Mouse (Mus musculus): Measurements from ENCODE around the gene Mettl6. TPM values are rescaled to one million over a fixed set of nuclear protein-coding genes. Genes with fewer than 3 reads are reported as not detected.

Mettl6 gene
- polyA plus RNA-seq, 1 experiment: 35.4 TPM

- no peaks in the 10 kb centered on the region for H3K36me3 ChIP-seq (ENCODE audit: control insufficient read depth, insufficient read depth, low read length)
- TF ChIP-seq POLR2A (IDR thresholded peaks at IDR 0.05; ENCODE audit: control insufficient read depth, low read depth, low read length) (no peak), CTCF (IDR thresholded peaks at IDR 0.05; ENCODE audit: control insufficient read depth, insufficient read depth, insufficient replicate concordance, low read depth, low read length) (no peak)
- no peaks in the 10 kb centered on the region for H3K27me3 ChIP-seq (ENCODE audit: control insufficient read depth, insufficient read depth, low read length)
- H3K4me3 ChIP-seq (ENCODE audit: control insufficient read depth, low read depth, low read length): no peak overlapping the region
- no peak overlapping the region for H3K27ac ChIP-seq (ENCODE audit: control insufficient read depth, insufficient read depth, low read depth, low read length)
- no peaks in the 10 kb centered on the region for H3K4me1 ChIP-seq (ENCODE audit: control insufficient read depth, insufficient read depth, low read length)
Observed at GRCm38 (mm10) chr14:31521318-31521717, 26.5 kb upstream of the Mettl6 start.

GRCm38 (mm10) chr14:31519165-31519564 lies 24.3 kb upstream of the Mettl6 start:
- H3K27ac ChIP-seq (ENCODE audit: control insufficient read depth, insufficient read depth, low read depth, low read length): no peak overlapping the region
- H3K36me3 ChIP-seq (ENCODE audit: control insufficient read depth, insufficient read depth, low read length): no peaks in the 10 kb centered on the region
- no peak for TF ChIP-seq POLR2A (IDR thresholded peaks at IDR 0.05; ENCODE audit: control insufficient read depth, low read depth, low read length)
- TF ChIP-seq CTCF (IDR thresholded peaks at IDR 0.05; ENCODE audit: control insufficient read depth, insufficient read depth, insufficient replicate concordance, low read depth, low read length): no peak
- no peaks in the 10 kb centered on the region for H3K4me1 ChIP-seq (ENCODE audit: control insufficient read depth, insufficient read depth, low read length)
- no peaks in the 10 kb centered on the region for H3K27me3 ChIP-seq (ENCODE audit: control insufficient read depth, insufficient read depth, low read length)
- no peak overlapping the region for H3K4me3 ChIP-seq (ENCODE audit: control insufficient read depth, low read depth, low read length)

- Histone ChIP-seq H3K27ac (ENCODE audit: control insufficient read depth, insufficient read depth, low read depth, low read length) (no peak overlapping the region), H3K4me3 (ENCODE audit: control insufficient read depth, low read depth, low read length) (no peak overlapping the region), H3K36me3 (ENCODE audit: control insufficient read depth, insufficient read depth, low read length) (no peaks in the 10 kb centered on the region), H3K27me3 (ENCODE audit: control insufficient read depth, insufficient read depth, low read length) (no peaks in the 10 kb centered on the region), H3K4me1 (ENCODE audit: control insufficient read depth, insufficient read depth, low read length) (no peaks in the 10 kb centered on the region)
- TF ChIP-seq CTCF (IDR thresholded peaks at IDR 0.05; ENCODE audit: control insufficient read depth, insufficient read depth, insufficient replicate concordance, low read depth, low read length) (no peak), POLR2A (IDR thresholded peaks at IDR 0.05; ENCODE audit: control insufficient read depth, low read depth, low read length) (no peak)
Observed at GRCm38 (mm10) chr14:31515895-31516294, 21.1 kb upstream of the Mettl6 start.

- H3K27ac ChIP-seq (ENCODE audit: control insufficient read depth, insufficient read depth, low read depth, low read length): no peak overlapping the region
- H3K4me1 ChIP-seq (ENCODE audit: control insufficient read depth, insufficient read depth, low read length): no peaks in the 10 kb centered on the region
- H3K4me3 ChIP-seq (ENCODE audit: control insufficient read depth, low read depth, low read length): no peak overlapping the region
- TF ChIP-seq POLR2A (IDR thresholded peaks at IDR 0.05; ENCODE audit: control insufficient read depth, low read depth, low read length) (no peak), CTCF (IDR thresholded peaks at IDR 0.05; ENCODE audit: control insufficient read depth, insufficient read depth, insufficient replicate concordance, low read depth, low read length) (no peak)
- H3K27me3 ChIP-seq (ENCODE audit: control insufficient read depth, insufficient read depth, low read length): no peaks in the 10 kb centered on the region
- H3K36me3 ChIP-seq (ENCODE audit: control insufficient read depth, insufficient read depth, low read length): no peaks in the 10 kb centered on the region; the same call in 1 of the 2 replicates
Observed at GRCm38 (mm10) chr14:31510322-31510721, 15.5 kb upstream of the Mettl6 start.

- TF ChIP-seq POLR2A (IDR thresholded peaks at IDR 0.05; ENCODE audit: control insufficient read depth, low read depth, low read length): no peak
- TF ChIP-seq CTCF (IDR thresholded peaks at IDR 0.05; ENCODE audit: control insufficient read depth, insufficient read depth, insufficient replicate concordance, low read depth, low read length): no peak
- H3K27me3 ChIP-seq (ENCODE audit: control insufficient read depth, insufficient read depth, low read length): no peaks in the 10 kb centered on the region
- no peaks in the 10 kb centered on the region for H3K4me1 ChIP-seq (ENCODE audit: control insufficient read depth, insufficient read depth, low read length)
- H3K4me3 ChIP-seq (ENCODE audit: control insufficient read depth, low read depth, low read length): no peak overlapping the region
- no peak overlapping the region for H3K27ac ChIP-seq (ENCODE audit: control insufficient read depth, insufficient read depth, low read depth, low read length)
- H3K36me3 ChIP-seq (ENCODE audit: control insufficient read depth, insufficient read depth, low read length): no peaks in the 10 kb centered on the region; the same call in 1 of the 2 replicates
Observed at GRCm38 (mm10) chr14:31509911-31510310, 15.1 kb upstream of the Mettl6 start.

GRCm38 (mm10) chr14:31506456-31506855 lies 11.6 kb upstream of the Mettl6 start:
- H3K27me3 ChIP-seq (ENCODE audit: control insufficient read depth, insufficient read depth, low read length): no peaks in the 10 kb centered on the region
- no peak overlapping the region for H3K4me3 ChIP-seq (ENCODE audit: control insufficient read depth, low read depth, low read length)
- H3K36me3 ChIP-seq (ENCODE audit: control insufficient read depth, insufficient read depth, low read length): no peaks in the 10 kb centered on the region; the same call in 1 of the 2 replicates
- H3K27ac ChIP-seq (ENCODE audit: control insufficient read depth, insufficient read depth, low read depth, low read length): no peak overlapping the region
- no peaks in the 10 kb centered on the region for H3K4me1 ChIP-seq (ENCODE audit: control insufficient read depth, insufficient read depth, low read length)
- TF ChIP-seq POLR2A (IDR thresholded peaks at IDR 0.05; ENCODE audit: control insufficient read depth, low read depth, low read length): no peak
- no peak for TF ChIP-seq CTCF (IDR thresholded peaks at IDR 0.05; ENCODE audit: control insufficient read depth, insufficient read depth, insufficient replicate concordance, low read depth, low read length)

GRCm38 (mm10) chr14:31503406-31503805 lies 8.6 kb upstream of the Mettl6 start:
- no peak overlapping the region for H3K4me3 ChIP-seq (ENCODE audit: control insufficient read depth, low read depth, low read length)
- TF ChIP-seq POLR2A (IDR thresholded peaks at IDR 0.05; ENCODE audit: control insufficient read depth, low read depth, low read length) (no peak), CTCF (IDR thresholded peaks at IDR 0.05; ENCODE audit: control insufficient read depth, insufficient read depth, insufficient replicate concordance, low read depth, low read length) (no peak)
- no peaks in the 10 kb centered on the region for H3K4me1 ChIP-seq (ENCODE audit: control insufficient read depth, insufficient read depth, low read length)
- H3K27me3 ChIP-seq (ENCODE audit: control insufficient read depth, insufficient read depth, low read length): no peaks in the 10 kb centered on the region
- no peaks in the 10 kb centered on the region; the same call in 1 of the 2 replicates for H3K36me3 ChIP-seq (ENCODE audit: control insufficient read depth, insufficient read depth, low read length)
- no peak overlapping the region for H3K27ac ChIP-seq (ENCODE audit: control insufficient read depth, insufficient read depth, low read depth, low read length)

GRCm38 (mm10) chr14:31499526-31499925 lies 4.7 kb upstream of the Mettl6 start:
- TF ChIP-seq CTCF (IDR thresholded peaks at IDR 0.05; ENCODE audit: control insufficient read depth, insufficient read depth, insufficient replicate concordance, low read depth, low read length) (no peak), POLR2A (IDR thresholded peaks at IDR 0.05; ENCODE audit: control insufficient read depth, low read depth, low read length) (no peak)
- peaks cover 3% of the 10 kb centered on the region; the same call in 1 of the 2 replicates for H3K4me1 ChIP-seq (ENCODE audit: control insufficient read depth, insufficient read depth, low read length)
- no peak overlapping the region for H3K27ac ChIP-seq (ENCODE audit: control insufficient read depth, insufficient read depth, low read depth, low read length)
- no peak overlapping the region for H3K4me3 ChIP-seq (ENCODE audit: control insufficient read depth, low read depth, low read length)
- H3K27me3 ChIP-seq (ENCODE audit: control insufficient read depth, insufficient read depth, low read length): no peaks in the 10 kb centered on the region
- no peaks in the 10 kb centered on the region; the same call in 1 of the 2 replicates for H3K36me3 ChIP-seq (ENCODE audit: control insufficient read depth, insufficient read depth, low read length)

All from testis, adult 2 months (tissue).